Mouse (Mus musculus) lung, embryonic 16.5 days (tissue): Measurements from ENCODE around the gene Ell3. TPM values are rescaled to one million over a fixed set of nuclear protein-coding genes. Genes with fewer than 3 reads are reported as not detected.
"Not testable (repeated sequence)": the region's sequence is repeated elsewhere in the genome, so short reads cannot be mapped to it uniquely, and the experiment has no call there.

Experiments used
- ATAC-seq: fragments of 200-750 bp; cut with Nextera tagmentation; 2 replicates; pipeline ENCODE4 v1.8.0; 2017; ENCODE audit warnings: low read depth, mild to moderate bottlenecking, moderate library complexity
- H3K27ac ChIP-seq: fragments of 300-500 bp; sonication (generic); 2 replicates; pipeline ENCODE4 v1.5.1; 2014; ENCODE audit warnings: mild to moderate bottlenecking, control low read depth, low read length
- H3K27me3 ChIP-seq: fragments of 300-500 bp; sonication (generic); 2 replicates; pipeline ENCODE4 v1.6.1; 2014; ENCODE audit warnings: low read depth, low read length, mixed read lengths; ENCODE audit not compliant: control insufficient read depth, insufficient read depth
- H3K36me3 ChIP-seq: fragments of 300-500 bp; sonication (generic); 2 replicates; pipeline ENCODE4 v1.6.1; 2014; ENCODE audit warnings: low read length; ENCODE audit not compliant: control insufficient read depth, insufficient read depth
- H3K4me1 ChIP-seq: fragments of 300-500 bp; sonication (generic); replicated peaks from 2 replicates; pipeline ENCODE4 v1.6.1; 2014; ENCODE audit warnings: low read length, mixed read lengths; ENCODE audit not compliant: control insufficient read depth, insufficient read depth
- H3K4me2 ChIP-seq: fragments of 300-500 bp; sonication (generic); 2 replicates; pipeline ENCODE4 v1.6.1; 2014; ENCODE audit warnings: low read depth, low read length, control low read depth
- H3K4me3 ChIP-seq: fragments of 300-500 bp; sonication (generic); 2 replicates; pipeline ENCODE4 v1.5.1; 2014; ENCODE audit warnings: mild to moderate bottlenecking, low read length, control low read depth
- H3K9ac ChIP-seq: fragments of 300-500 bp; sonication (generic); 2 replicates; pipeline ENCODE4 v1.6.1; 2014; ENCODE audit warnings: low read length, control low read depth
- H3K9me3 ChIP-seq: fragments of 300-500 bp; sonication (generic); 2 replicates; pipeline ENCODE4 v1.6.1; 2016; ENCODE audit warnings: low read length; ENCODE audit not compliant: control insufficient read depth
- WGBS: fragments of 180-500 bp; shearing (Covaris S2); extraction: QIAGEN DNeasy Blood & Tissue Kit; methylation state at CpG from one replicate; pipeline ENCODE4 v1.1.7; 2014; 5-methylcytosine and 5-hydroxymethylcytosine counted together
- polyA plus RNA-seq: library from polyadenylated mRNA; unstranded; fragments of >200 nt; fragmentation: Nextera tagmentation; extraction: Ambion mirVana; gene quantifications from 2 replicates; pipeline ENCODE4 v1.2.1, GENCODE M21; 2015

Ell3 gene
- polyA plus RNA-seq: 8.0 and 11.1 TPM in 2 replicates

DNA sequence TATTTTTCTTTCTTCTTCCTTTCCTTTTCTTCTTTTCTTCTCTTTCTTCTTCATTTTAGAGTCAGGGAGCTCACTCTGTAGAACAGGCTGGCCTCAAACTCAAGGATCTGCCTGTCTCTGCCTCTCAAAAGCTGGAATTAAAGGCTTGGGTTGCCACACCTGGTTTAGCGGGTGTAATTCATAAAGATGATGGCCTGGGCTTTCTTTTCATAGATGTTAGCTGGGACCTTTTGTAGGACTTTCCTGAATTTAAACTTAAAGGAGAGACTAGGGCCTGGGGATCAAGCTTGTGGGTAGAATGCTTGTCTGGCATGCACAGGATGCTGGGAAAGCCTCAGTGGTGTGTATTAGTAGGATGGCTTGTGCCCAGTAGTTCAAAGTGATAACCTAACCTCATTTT is at the start of gene Ell3:
Gene Ell3 (minus strand): TSS at position 101 of the 400 bp plus-strand sequence.
- no peak within 1 kb of the TSS; the same call in 1 of the 2 replicates for H3K9ac ChIP-seq
- H3K9me3 ChIP-seq: no peaks in the 10 kb centered on the region
- H3K4me2 ChIP-seq: peak within 1 kb of the TSS; percentile 90
- H3K27me3 ChIP-seq: peaks cover 3% of the 10 kb centered on the region; the same call in 1 of the 2 replicates
- H3K27ac ChIP-seq: no peak within 1 kb of the TSS
- ATAC-seq: no peak
- H3K4me3 ChIP-seq: no peak within 1 kb of the TSS
- H3K36me3 ChIP-seq: no peaks in the 10 kb centered on the region
- peaks cover 19% of the 10 kb centered on the region for H3K4me1 ChIP-seq
- 72% methylated on average over 1 of the region's 1 CpGs for WGBS

DNA sequence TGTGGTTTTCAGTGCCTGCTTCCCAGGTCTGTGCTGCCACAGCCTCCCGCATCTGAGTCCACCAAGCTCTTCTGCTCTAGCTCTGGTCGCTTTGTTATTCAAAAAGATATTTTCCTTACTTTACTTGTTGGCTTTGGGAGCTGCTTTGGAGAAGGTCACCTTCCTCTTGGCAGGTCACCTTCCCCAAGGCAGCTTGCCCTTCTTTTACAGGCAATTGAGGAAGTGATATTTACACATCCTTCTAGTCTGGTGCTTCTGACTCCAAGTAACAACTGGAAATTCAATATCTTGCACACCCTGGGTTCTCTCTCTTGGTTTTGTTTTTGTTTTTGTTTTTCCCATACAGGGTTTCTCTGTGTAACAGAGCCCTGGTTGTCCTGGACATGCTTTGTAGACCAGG is 40.3 kb upstream of the Ell3 start:
- not testable (repeated sequence) for H3K4me2 ChIP-seq, H3K9ac ChIP-seq, H3K27me3 ChIP-seq, H3K27ac ChIP-seq, H3K4me3 ChIP-seq, H3K9me3 ChIP-seq, ATAC-seq, H3K36me3 ChIP-seq, H3K4me1 ChIP-seq
- WGBS: 89% methylated on average over 1 of the region's 2 CpGs

DNA sequence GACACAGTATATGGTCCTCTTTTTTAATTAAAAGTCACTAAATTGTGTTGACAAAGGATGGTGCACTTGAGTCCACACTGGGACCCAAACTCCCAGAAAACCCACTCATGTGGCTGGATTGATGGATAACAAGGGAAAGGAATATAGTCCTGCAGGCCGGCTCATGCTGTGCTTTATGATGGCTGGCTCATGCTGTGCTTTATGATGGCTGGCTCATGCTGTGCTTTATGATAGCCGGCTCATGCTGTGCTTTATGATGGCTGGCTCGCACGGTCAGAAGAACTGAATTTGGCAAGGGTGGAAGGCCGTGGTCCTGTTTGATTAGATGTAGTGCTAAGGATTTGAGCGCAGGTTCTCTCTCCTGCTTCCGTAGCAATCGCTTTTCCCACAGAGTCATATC is 39.5 kb upstream of the Ell3 start:
- no peak overlapping the region for H3K27ac ChIP-seq
- no peaks in the 10 kb centered on the region for H3K27me3 ChIP-seq
- no peak for ATAC-seq
- H3K9ac ChIP-seq: no peak overlapping the region
- 74% methylated on average over 8 of the region's 8 CpGs for WGBS
- no peaks in the 10 kb centered on the region for H3K4me1 ChIP-seq
- H3K36me3 ChIP-seq: no peaks in the 10 kb centered on the region
- H3K4me2 ChIP-seq: no peak overlapping the region
- H3K9me3 ChIP-seq: no peaks in the 10 kb centered on the region
- no peak overlapping the region for H3K4me3 ChIP-seq

GRCm38 (mm10) chr2:121480916-121481315 is 36.8 kb upstream of the Ell3 start:
- H3K27ac ChIP-seq, H3K4me1 ChIP-seq, H3K9ac ChIP-seq, H3K4me2 ChIP-seq, H3K9me3 ChIP-seq, H3K27me3 ChIP-seq, H3K4me3 ChIP-seq, ATAC-seq, H3K36me3 ChIP-seq: not testable (repeated sequence)
- 80% methylated on average over 13 of the region's 13 CpGs for WGBS

GRCm38 (mm10) chr2:121480498-121480897 is 36.4 kb upstream of the Ell3 start:
- H3K27ac ChIP-seq: no peak overlapping the region
- ATAC-seq: no peak
- H3K36me3 ChIP-seq: no peaks in the 10 kb centered on the region
- no peaks in the 10 kb centered on the region for H3K27me3 ChIP-seq
- no peak overlapping the region for H3K9ac ChIP-seq
- H3K4me1 ChIP-seq: no peaks in the 10 kb centered on the region
- H3K4me2 ChIP-seq: no peak overlapping the region
- H3K9me3 ChIP-seq: no peaks in the 10 kb centered on the region
- 53% methylated on average over 3 of the region's 3 CpGs for WGBS
- no peak overlapping the region for H3K4me3 ChIP-seq

GRCm38 (mm10) chr2:121477491-121478266 is 33.6 kb upstream of the Ell3 start:
- Histone ChIP-seq H3K27me3 (no peaks in the 10 kb centered on the region), H3K36me3 (no peaks in the 10 kb centered on the region), H3K9me3 (no peaks in the 10 kb centered on the region), H3K4me1 (no peaks in the 10 kb centered on the region), H3K27ac (no peak overlapping the region), H3K9ac (no peak overlapping the region), H3K4me2 (no peak overlapping the region), H3K4me3 (no peak overlapping the region)
- WGBS: 85% methylated on average over 3 of the region's 3 CpGs
- ATAC-seq: no peak

- H3K27me3 ChIP-seq, H3K4me3 ChIP-seq, H3K36me3 ChIP-seq, H3K9ac ChIP-seq, H3K4me2 ChIP-seq, H3K4me1 ChIP-seq, H3K27ac ChIP-seq, ATAC-seq, H3K9me3 ChIP-seq: not testable (repeated sequence)
- 95% methylated on average over 2 of the region's 2 CpGs for WGBS
Observed at GRCm38 (mm10) chr2:121475306-121475705, 31.2 kb upstream of the Ell3 start.

- Histone ChIP-seq H3K4me3 (peak overlapping the region; percentile 69), H3K27ac (peak overlapping the region; percentile 61), H3K36me3 (no peaks in the 10 kb centered on the region), H3K4me2 (peak overlapping the region; percentile 70), H3K4me1 (no peaks in the 10 kb centered on the region), H3K27me3 (no peaks in the 10 kb centered on the region), H3K9me3 (no peaks in the 10 kb centered on the region), H3K9ac (peak overlapping the region; percentile 76)
- no peak; the same call in 1 of the 2 replicates for ATAC-seq
- 28% methylated on average over 8 of the region's 8 CpGs for WGBS
Observed at GRCm38 (mm10) chr2:121474180-121474535, 30.1 kb upstream of the Ell3 start.

- Histone ChIP-seq H3K4me2 (peak within 1 kb of the TSS; percentile 70), H3K9ac (peak within 1 kb of the TSS; percentile 76), H3K27ac (peak within 1 kb of the TSS; percentile 61), H3K4me3 (peak within 1 kb of the TSS; percentile 69)
- ATAC-seq: peak; percentile 97
- not testable (repeated sequence) for H3K27me3 ChIP-seq, H3K9me3 ChIP-seq, H3K4me1 ChIP-seq, H3K36me3 ChIP-seq
- 4% methylated on average over 38 of the region's 41 CpGs for WGBS
Observed at GRCm38 (mm10) chr2:121473301-121474179, 29.5 kb upstream of the Ell3 start, which contains the start of gene Mfap1b. TSS of gene Mfap1b (minus strand) at chr2:121474067.
